Mouse (Mus musculus): Measurements from ENCODE around the gene Tnfrsf1b. TPM values are rescaled to one million over a fixed set of nuclear protein-coding genes. Genes with fewer than 3 reads are reported as not detected.
"Not testable (repeated sequence)": the region's sequence is repeated elsewhere in the genome, so short reads cannot be mapped to it uniquely, and the experiment has no call there.

Gene Tnfrsf1b
- polyA plus RNA-seq, 1 experiment from 2014 or later = 3.4 TPM

DNA sequence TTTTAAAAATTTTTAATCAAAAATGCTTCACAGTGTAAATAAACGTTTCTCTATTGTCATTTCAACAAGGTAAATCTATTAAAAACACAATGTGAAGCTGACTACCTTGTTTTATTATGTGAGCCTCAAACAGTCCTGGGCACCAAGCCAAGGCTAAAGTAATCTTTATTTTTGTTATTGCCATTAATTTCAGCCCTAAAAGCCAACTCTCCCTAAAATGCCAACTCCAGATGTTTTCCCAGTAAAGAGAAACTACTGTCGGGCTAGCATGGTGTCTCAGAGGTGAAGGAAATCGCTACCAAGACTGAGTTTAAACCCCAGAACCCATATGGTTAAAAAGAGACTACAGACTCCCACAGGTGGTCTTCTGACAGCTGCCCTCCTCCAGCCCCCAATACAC, 53.3 kb downstream of the Tnfrsf1b start:
- H3K9ac ChIP-seq = peak overlapping the region; percentile 85
- no peaks in the 10 kb centered on the region for H3K27me3 ChIP-seq (ENCODE audit: insufficient read depth, low read length)
- peaks cover 14% of the 10 kb centered on the region; the same call in 1 of the 2 replicates for H3K36me3 ChIP-seq (ENCODE audit: insufficient read depth)
- H3K27ac ChIP-seq (ENCODE audit: low read depth) = 0 out of 2 replicates have a peak overlapping the region, but pooled peaks have one; percentile 73
- TF ChIP-seq CTCF (IDR thresholded peaks at IDR 0.05; ENCODE audit: low read depth) = no peak
- ATAC-seq (ENCODE audit: insufficient read depth) (no peak), DNase-seq (no peak)
- H3K9me3 ChIP-seq (ENCODE audit: low read depth, low read length) = no peaks in the 10 kb centered on the region
- 15% methylated on average over 3 of the region's 3 CpGs for WGBS
- H3K4me3 ChIP-seq (ENCODE audit: low read depth, low read length) = peak overlapping the region; percentile 93
- H3K4me2 ChIP-seq = peak overlapping the region; percentile 97
- peaks cover 5% of the 10 kb centered on the region for H3K4me1 ChIP-seq (ENCODE audit: insufficient read depth)

- no peak overlapping the region for H3K4me2 ChIP-seq
- peaks cover 5% of the 10 kb centered on the region for H3K4me1 ChIP-seq (ENCODE audit: insufficient read depth)
- no peaks in the 10 kb centered on the region for H3K9me3 ChIP-seq (ENCODE audit: low read depth, low read length)
- no peaks in the 10 kb centered on the region for H3K27me3 ChIP-seq (ENCODE audit: insufficient read depth, low read length)
- H3K27ac ChIP-seq (ENCODE audit: low read depth) = no peak overlapping the region
- no peak for TF ChIP-seq CTCF (IDR thresholded peaks at IDR 0.05; ENCODE audit: low read depth)
- ATAC-seq (ENCODE audit: insufficient read depth) (no peak), DNase-seq (no peak)
- H3K9ac ChIP-seq = peak overlapping the region; percentile 85; the same call in 1 of the 2 replicates
- H3K36me3 ChIP-seq (ENCODE audit: insufficient read depth) = peaks cover 14% of the 10 kb centered on the region; the same call in 1 of the 2 replicates
- H3K4me3 ChIP-seq (ENCODE audit: low read depth, low read length) = no peak overlapping the region
Measured at GRCm38 (mm10) chr4:145192686-145193085, 54.0 kb downstream of the Tnfrsf1b start.

GRCm38 (mm10) chr4:145188561-145188960, 58.1 kb downstream of the Tnfrsf1b start:
- no peak for TF ChIP-seq CTCF (IDR thresholded peaks at IDR 0.05; ENCODE audit: low read depth)
- Histone ChIP-seq H3K9me3 (ENCODE audit: low read depth, low read length) (no peaks in the 10 kb centered on the region), H3K9ac (no peak overlapping the region), H3K27ac (ENCODE audit: low read depth) (no peak overlapping the region), H3K4me3 (ENCODE audit: low read depth, low read length) (no peak overlapping the region), H3K27me3 (ENCODE audit: insufficient read depth, low read length) (no peaks in the 10 kb centered on the region), H3K4me2 (no peak overlapping the region), H3K4me1 (ENCODE audit: insufficient read depth) (peaks cover 3% of the 10 kb centered on the region), H3K36me3 (ENCODE audit: insufficient read depth) (peaks cover 30% of the 10 kb centered on the region; the same call in 1 of the 2 replicates)
- DNase-seq = no peak
- ATAC-seq (ENCODE audit: insufficient read depth) = no peak

DNA sequence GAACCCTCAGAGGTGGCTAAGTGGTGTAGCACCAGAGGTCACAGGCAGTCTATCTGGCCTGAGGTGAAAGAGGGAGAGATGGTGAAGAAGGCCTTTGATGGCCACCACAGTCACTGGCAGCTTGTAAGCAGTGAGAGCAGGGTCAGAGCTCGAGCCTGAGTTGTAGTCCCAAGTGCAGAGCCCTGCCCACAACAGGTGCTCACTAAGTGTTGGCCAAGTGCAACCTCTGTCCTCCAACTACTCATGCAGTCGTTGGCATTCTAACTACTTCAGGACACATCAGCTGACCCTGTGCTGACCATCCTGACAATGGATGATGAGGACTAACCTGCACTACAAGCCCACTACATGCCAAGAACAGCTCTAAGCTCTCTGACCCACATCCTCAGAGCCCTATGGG, 59.1 kb downstream of the Tnfrsf1b start:
- Histone ChIP-seq H3K4me3 (ENCODE audit: low read depth, low read length) (no peak overlapping the region), H3K4me2 (no peak overlapping the region), H3K4me1 (ENCODE audit: insufficient read depth) (no peaks in the 10 kb centered on the region), H3K9me3 (ENCODE audit: low read depth, low read length) (no peaks in the 10 kb centered on the region), H3K27ac (ENCODE audit: low read depth) (no peak overlapping the region), H3K36me3 (ENCODE audit: insufficient read depth) (peaks cover 30% of the 10 kb centered on the region; the same call in 1 of the 2 replicates), H3K27me3 (ENCODE audit: insufficient read depth, low read length) (no peaks in the 10 kb centered on the region), H3K9ac (no peak overlapping the region)
- DNase-seq (no peak), ATAC-seq (ENCODE audit: insufficient read depth) (no peak)
- TF ChIP-seq CTCF (IDR thresholded peaks at IDR 0.05; ENCODE audit: low read depth) = no peak
- 67% methylated on average over 2 of the region's 2 CpGs for WGBS

DNA sequence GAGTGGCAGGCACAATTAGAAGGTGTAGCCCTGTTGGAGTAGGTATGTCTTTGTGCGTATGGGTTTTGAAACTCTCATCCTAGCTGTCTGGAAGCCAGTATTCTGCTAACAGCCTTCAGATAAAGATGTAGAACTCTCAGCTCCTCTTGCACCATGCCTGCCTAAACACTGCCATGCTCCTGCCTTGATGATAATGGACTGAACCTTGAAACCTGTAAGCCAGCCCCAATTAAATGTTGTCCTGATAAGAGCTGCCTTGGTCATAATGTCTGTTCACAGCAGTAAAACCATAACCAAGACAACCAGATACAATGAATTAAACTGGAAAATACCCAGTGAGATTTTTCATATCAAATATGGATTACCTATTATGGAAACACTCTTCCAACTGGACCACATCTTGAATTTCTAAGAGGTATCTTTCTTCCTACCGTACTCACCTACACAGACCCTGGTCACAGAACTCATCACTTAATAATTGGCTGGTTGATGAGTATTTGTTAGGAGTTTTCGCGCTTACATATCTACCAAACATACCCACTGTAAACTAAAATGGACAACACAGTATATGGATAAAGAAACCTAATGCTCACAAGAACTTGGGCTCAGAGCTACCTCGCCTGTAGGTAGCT, 67.6 kb downstream of the Tnfrsf1b start:
- H3K4me2 ChIP-seq = no peak overlapping the region
- no peak for ATAC-seq (ENCODE audit: insufficient read depth)
- H3K9ac ChIP-seq = no peak overlapping the region
- no peaks in the 10 kb centered on the region for H3K27me3 ChIP-seq (ENCODE audit: insufficient read depth, low read length)
- DNase-seq = no peak
- 95% methylated on average over 5 of the region's 5 CpGs for WGBS
- no peaks in the 10 kb centered on the region for H3K4me1 ChIP-seq (ENCODE audit: insufficient read depth)
- H3K36me3 ChIP-seq (ENCODE audit: insufficient read depth) = peaks cover 31% of the 10 kb centered on the region
- H3K27ac ChIP-seq (ENCODE audit: low read depth) = no peak overlapping the region
- no peaks in the 10 kb centered on the region for H3K9me3 ChIP-seq (ENCODE audit: low read depth, low read length)
- H3K4me3 ChIP-seq (ENCODE audit: low read depth, low read length) = no peak overlapping the region
- TF ChIP-seq CTCF (IDR thresholded peaks at IDR 0.05; ENCODE audit: low read depth) = no peak

- H3K4me3 ChIP-seq (ENCODE audit: low read depth, low read length); DNase-seq; H3K9me3 ChIP-seq (ENCODE audit: low read depth, low read length); H3K9ac ChIP-seq; H3K27me3 ChIP-seq (ENCODE audit: insufficient read depth, low read length); H3K4me2 ChIP-seq; H3K27ac ChIP-seq (ENCODE audit: low read depth); ATAC-seq (ENCODE audit: insufficient read depth); H3K4me1 ChIP-seq (ENCODE audit: insufficient read depth): not testable (repeated sequence)
- WGBS = 92% methylated on average over 3 of the region's 3 CpGs
- H3K36me3 ChIP-seq (ENCODE audit: insufficient read depth) = peaks cover 74% of the 10 kb centered on the region
Measured at GRCm38 (mm10) chr4:145165542-145165941, 81.1 kb downstream of the Tnfrsf1b start.

GRCm38 (mm10) chr4:145164111-145164510, 82.6 kb downstream of the Tnfrsf1b start:
- Histone ChIP-seq H3K27me3 (ENCODE audit: insufficient read depth, low read length) (no peaks in the 10 kb centered on the region), H3K4me1 (ENCODE audit: insufficient read depth) (no peaks in the 10 kb centered on the region), H3K27ac (ENCODE audit: low read depth) (no peak overlapping the region), H3K36me3 (ENCODE audit: insufficient read depth) (peaks cover 76% of the 10 kb centered on the region), H3K9me3 (ENCODE audit: low read depth, low read length) (no peaks in the 10 kb centered on the region), H3K4me2 (no peak overlapping the region), H3K4me3 (ENCODE audit: low read depth, low read length) (no peak overlapping the region), H3K9ac (no peak overlapping the region)
- no peak for TF ChIP-seq CTCF (IDR thresholded peaks at IDR 0.05; ENCODE audit: low read depth)
- 95% methylated on average over 4 of the region's 4 CpGs for WGBS
- no peak for ATAC-seq (ENCODE audit: insufficient read depth)
- no peak for DNase-seq

Other genes starting within 250 kb of the Tnfrsf1b start
- 8.5 and 9.1 TPM in 2 replicates for gene Vps13d, start 51.9 kb downstream of the Tnfrsf1b start, polyA plus RNA-seq (2014; fragmentation: Nextera tagmentation; extraction: Ambion mirVana)
- 0.20 TPM in 1 of 2 replicates, not detected in the other for gene Tnfrsf8, start 68.3 kb upstream of the Tnfrsf1b start, polyA plus RNA-seq (2014; fragmentation: Nextera tagmentation; extraction: Ambion mirVana)